Mouse (Mus musculus) lung, embryonic 15.5 days (tissue): ENCODE data around the gene Mif4gd. TPM values are rescaled to one million over a fixed set of nuclear protein-coding genes. Genes with fewer than 3 reads are reported as not detected.

Source experiments
- polyA plus RNA-seq: library from polyadenylated mRNA; unstranded; fragments of >200 nt; fragmentation: Nextera tagmentation; extraction: Ambion mirVana; gene quantifications from 2 replicates; pipeline ENCODE4 v1.2.1, GENCODE M21; 2015

Mif4gd gene
- polyA plus RNA-seq, 1 experiment from 2014 or later, result 32.3 TPM

Other genes with a start within 250 kb of the Mif4gd start
- gene Hid1, start 245.2 kb downstream of the Mif4gd start, polyA plus RNA-seq, result 13.9 and 15.8 TPM in 2 replicates
- 13.7 and 15.3 TPM in 2 replicates for gene Cdr2l, start 231.1 kb downstream of the Mif4gd start, polyA plus RNA-seq
- 204 and 222 TPM in 2 replicates for gene Mrpl58, start 209.2 kb downstream of the Mif4gd start, polyA plus RNA-seq
- 787 and 840 TPM in 2 replicates for gene Atp5h, start 193.0 kb downstream of the Mif4gd start, polyA plus RNA-seq
- 16.3 and 17.8 TPM in 2 replicates for gene Kctd2, start 192.8 kb downstream of the Mif4gd start, polyA plus RNA-seq
- not detected in 2 replicates for gene Trim80, start 172.4 kb downstream of the Mif4gd start, polyA plus RNA-seq
- 0.55 and 1.9 TPM in 2 replicates for gene Slc16a5, start 150.5 kb downstream of the Mif4gd start, polyA plus RNA-seq
- gene Armc7, start 137.3 kb downstream of the Mif4gd start, polyA plus RNA-seq, result 6.6 and 7.1 TPM in 2 replicates
- 81.5 and 83.7 TPM in 2 replicates for gene Nt5c, start 121.1 kb downstream of the Mif4gd start, polyA plus RNA-seq
- 504 and 510 TPM in 2 replicates for gene Jpt1, start 98.6 kb downstream of the Mif4gd start, polyA plus RNA-seq
- gene Sumo2, start 76.7 kb downstream of the Mif4gd start, polyA plus RNA-seq, result 993 and 1,027 TPM in 2 replicates
- 190 and 192 TPM in 2 replicates for gene Nup85, start 48.5 kb downstream of the Mif4gd start, polyA plus RNA-seq
- 83.9 and 85.0 TPM in 2 replicates for gene Mrps7, start 9.0 kb downstream of the Mif4gd start, polyA plus RNA-seq
- gene Gga3, start 8.9 kb downstream of the Mif4gd start, polyA plus RNA-seq, result 15.6 and 18.1 TPM in 2 replicates
- 19.6 and 20.9 TPM in 2 replicates for gene Slc25a19, start 15.3 kb upstream of the Mif4gd start, polyA plus RNA-seq
- 85.6 and 91.0 TPM in 2 replicates for gene Grb2, start 95.6 kb upstream of the Mif4gd start, polyA plus RNA-seq
- gene Tmem94, start 152.5 kb upstream of the Mif4gd start, polyA plus RNA-seq, result 23.1 and 24.6 TPM in 2 replicates
- gene Caskin2, start 200.7 kb upstream of the Mif4gd start, polyA plus RNA-seq, result 19.0 and 19.6 TPM in 2 replicates
- gene Tsen54, start 201.8 kb upstream of the Mif4gd start, polyA plus RNA-seq, result 37.3 and 43.0 TPM in 2 replicates
- 35.1 and 40.1 TPM in 2 replicates for gene Llgl2, start 211.1 kb upstream of the Mif4gd start, polyA plus RNA-seq
- gene Myo15b, start 245.4 kb upstream of the Mif4gd start, polyA plus RNA-seq, result 0.25 and 0.49 TPM in 2 replicates